Mouse (Mus musculus) myocyte (in vitro differentiated cells): ENCODE measurements around the gene Shroom3. TPM values are rescaled to one million over a fixed set of nuclear protein-coding genes. Genes with fewer than 3 reads are reported as not detected.

Experiments
- H3K27me3 ChIP-seq: one replicate; pipeline ENCODE4 v1.6.1; 2011; ENCODE audit not compliant: control insufficient read depth, insufficient read depth, insufficient read length
- H3K36me3 ChIP-seq: one replicate; pipeline ENCODE4 v1.6.1; 2011; ENCODE audit not compliant: control insufficient read depth, insufficient read depth
- H3K4me2 ChIP-seq: one replicate; pipeline ENCODE4 v1.6.1; 2011; ENCODE audit warnings: low read depth, control low read depth
- H3K4me3 ChIP-seq: one replicate; pipeline ENCODE4 v1.5.1; 2011; ENCODE audit warnings: mild to moderate bottlenecking, control low read depth, moderate library complexity
- H3K79me2 ChIP-seq: one replicate; pipeline ENCODE4 v1.6.1; 2011; ENCODE audit not compliant: control insufficient read depth, insufficient read depth
- H3ac ChIP-seq: one replicate; pipeline ENCODE4 v1.6.1; 2011; ENCODE audit not compliant: control insufficient read depth, insufficient read length
- CEBPB ChIP-seq: IDR thresholded peaks from 2 replicates; pipeline ENCODE4 v1.6.1; 2011; ENCODE audit warnings: mild to moderate bottlenecking, moderate library complexity; ENCODE audit not compliant: poor library complexity, insufficient read depth, severe bottlenecking
- E2F4 ChIP-seq: IDR thresholded peaks from one replicate; pipeline ENCODE4 v1.6.1; 2011; ENCODE audit warnings: mild to moderate bottlenecking, control low read depth, moderate library complexity; ENCODE audit not compliant: insufficient read depth
- MAX ChIP-seq: IDR thresholded peaks from one replicate; pipeline ENCODE4 v1.6.1; 2011; ENCODE audit warnings: low read depth, mild to moderate bottlenecking, control low read depth
- MYOD1 ChIP-seq, 3 experiments: IDR thresholded peaks; one replicate each; pipeline ENCODE4 v1.6.1; 2011; ENCODE audit warnings: control low read depth in 2 of 3, low read depth in 2 of 3, mild to moderate bottlenecking in 2 of 3, moderate library complexity in 1 of 3; ENCODE audit not compliant: insufficient read length in 2 of 3, control insufficient read depth in 1 of 3
- MYOG ChIP-seq, 3 experiments: IDR thresholded peaks; one replicate each; pipeline ENCODE4 v1.6.1; 2011; ENCODE audit warnings: control low read depth in 2 of 3, low read depth in 2 of 3, mild to moderate bottlenecking in 2 of 3; ENCODE audit not compliant: insufficient read length in 2 of 3, control insufficient read depth in 1 of 3, insufficient read depth in 1 of 3
- POLR2A ChIP-seq: IDR thresholded peaks from one replicate; pipeline ENCODE4 v1.6.1; 2011; ENCODE audit warnings: low read depth, mild to moderate bottlenecking, control low read depth, moderate library complexity; ENCODE audit not compliant: insufficient read length
- POLR2AphosphoS2 ChIP-seq: IDR thresholded peaks from one replicate; pipeline ENCODE4 v1.6.1; 2011; ENCODE audit warnings: low read depth, control low read depth; ENCODE audit not compliant: insufficient read length
- REST ChIP-seq: IDR thresholded peaks from one replicate; pipeline ENCODE4 v1.6.1; 2011; ENCODE audit warnings: mild to moderate bottlenecking, control low read depth, moderate library complexity; ENCODE audit not compliant: insufficient read depth, insufficient read length
- SRF ChIP-seq: IDR thresholded peaks from one replicate; pipeline ENCODE4 v1.6.1; 2011; ENCODE audit warnings: low read depth; ENCODE audit not compliant: control insufficient read depth, insufficient read length
- TCF12 ChIP-seq: IDR thresholded peaks from one replicate; pipeline ENCODE4 v1.6.1; 2011; ENCODE audit warnings: mild to moderate bottlenecking, control low read depth; ENCODE audit not compliant: poor library complexity, insufficient read depth, severe bottlenecking
- TCF3 ChIP-seq: IDR thresholded peaks from one replicate; pipeline ENCODE4 v1.6.1; 2011; ENCODE audit warnings: low read depth, control low read depth; ENCODE audit not compliant: insufficient read length
- USF1 ChIP-seq: IDR thresholded peaks from one replicate; pipeline ENCODE4 v1.6.1; 2011; ENCODE audit warnings: low read depth, mild to moderate bottlenecking, control low read depth, moderate library complexity
- polyA plus RNA-seq: library from polyadenylated mRNA; unstranded; fragments of >200 nt; fragmentation: generic; extraction: Trizol; gene quantifications from one replicate; pipeline ENCODE4 v1.2.1, GENCODE M21; 2012; ENCODE audit warnings: missing spikeins

Shroom3 gene
- polyA plus RNA-seq, 1 experiment = 7.1 TPM

DNA sequence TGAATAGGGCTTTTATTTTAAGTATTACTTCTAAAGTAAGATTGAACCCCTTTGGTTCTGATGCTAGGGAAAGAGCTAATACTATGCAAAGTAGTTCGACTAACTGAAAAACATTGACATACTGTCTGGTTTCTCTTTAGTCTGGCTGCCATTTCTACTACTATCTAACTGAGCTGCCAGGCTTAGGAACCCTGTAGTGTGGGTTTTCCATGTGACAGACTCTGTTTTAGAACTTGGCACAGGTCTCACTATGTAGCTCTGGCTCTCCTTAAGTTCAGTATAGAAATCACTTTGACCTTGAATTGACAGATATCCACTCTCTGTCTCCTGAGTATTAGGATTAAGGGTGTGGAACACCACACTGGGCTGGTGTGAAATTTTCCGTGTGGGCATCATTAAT is 185.0 kb downstream of the Shroom3 start:
- no peak overlapping the region for H3ac ChIP-seq
- H3K79me2 ChIP-seq = no peaks in the 10 kb centered on the region
- TF ChIP-seq MAX (no peak), TCF3 (no peak), POLR2A (no peak), REST (no peak), CEBPB (no peak), TCF12 (no peak), USF1 (no peak), E2F4 (no peak), MYOG (IDR thresholded peaks at IDR 0.05; ENCODE audit: control insufficient read depth in 1 of 3, insufficient read depth in 1 of 3, insufficient read length in 2 of 3, low read depth in 2 of 3) (no peak), SRF (no peak), POLR2AphosphoS2 (no peak), MYOD1 (IDR thresholded peaks at IDR 0.05; ENCODE audit: control insufficient read depth in 1 of 3, insufficient read length in 2 of 3, low read depth in 2 of 3) (no peak)
- no peak overlapping the region for H3K4me2 ChIP-seq
- H3K36me3 ChIP-seq = no peaks in the 10 kb centered on the region
- H3K4me3 ChIP-seq = no peak overlapping the region
- H3K27me3 ChIP-seq = no peaks in the 10 kb centered on the region

DNA sequence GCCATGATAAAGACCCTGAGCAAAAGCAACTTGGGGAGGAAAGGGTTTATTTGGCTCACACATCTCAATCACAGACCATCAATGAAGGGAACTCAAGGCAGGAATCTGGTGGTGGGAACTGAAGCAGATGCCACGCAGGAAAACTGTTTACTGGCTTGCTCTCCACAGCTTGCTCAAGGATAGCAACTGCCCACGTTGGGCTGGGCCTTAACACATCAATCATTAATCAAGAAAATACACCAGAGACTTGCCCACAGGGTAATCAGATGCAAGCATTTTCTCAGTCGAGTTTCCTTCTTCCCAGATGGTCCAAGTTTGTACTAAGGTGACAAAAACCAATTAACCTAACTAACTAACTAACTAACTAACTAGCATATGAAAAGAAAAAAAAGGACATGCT is 187.8 kb downstream of the Shroom3 start:
- TF ChIP-seq CEBPB (no peak), TCF3 (no peak), MYOG (IDR thresholded peaks at IDR 0.05; ENCODE audit: control insufficient read depth in 1 of 3, insufficient read depth in 1 of 3, insufficient read length in 2 of 3, low read depth in 2 of 3) (no peak), POLR2AphosphoS2 (no peak), E2F4 (no peak), MAX (no peak), USF1 (no peak), SRF (no peak), MYOD1 (IDR thresholded peaks at IDR 0.05; ENCODE audit: control insufficient read depth in 1 of 3, insufficient read length in 2 of 3, low read depth in 2 of 3) (no peak), POLR2A (no peak), TCF12 (no peak), REST (no peak)
- Histone ChIP-seq H3K4me3 (no peak overlapping the region), H3K27me3 (no peaks in the 10 kb centered on the region), H3ac (no peak overlapping the region), H3K4me2 (no peak overlapping the region), H3K36me3 (no peaks in the 10 kb centered on the region), H3K79me2 (no peaks in the 10 kb centered on the region)

DNA sequence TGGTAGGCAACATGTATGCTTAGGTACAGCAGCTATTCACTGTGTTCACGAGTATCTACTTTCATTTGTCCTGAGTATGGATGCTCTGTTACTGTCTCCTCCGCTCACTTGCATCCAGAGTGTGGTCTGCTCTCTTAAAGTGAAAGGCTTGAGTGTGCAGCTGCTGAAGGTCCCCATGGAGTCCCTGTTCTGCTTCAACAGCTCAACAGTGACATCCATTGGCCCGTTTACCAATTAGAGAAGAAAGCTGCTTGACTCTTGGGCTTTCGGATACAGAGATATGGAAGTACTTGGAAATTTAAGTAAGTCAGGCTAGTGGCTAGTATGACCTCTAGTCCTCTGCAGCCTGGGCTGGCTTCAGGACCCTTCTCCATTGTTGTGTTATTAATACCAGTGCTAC is 188.9 kb downstream of the Shroom3 start:
- H3ac ChIP-seq = no peak overlapping the region
- no peaks in the 10 kb centered on the region for H3K27me3 ChIP-seq
- H3K4me3 ChIP-seq = no peak overlapping the region
- H3K79me2 ChIP-seq = no peaks in the 10 kb centered on the region
- H3K36me3 ChIP-seq = no peaks in the 10 kb centered on the region
- no peak overlapping the region for H3K4me2 ChIP-seq
- TF ChIP-seq MYOG (IDR thresholded peaks at IDR 0.05; ENCODE audit: control insufficient read depth in 1 of 3, insufficient read depth in 1 of 3, insufficient read length in 2 of 3, low read depth in 2 of 3) = no peak

DNA sequence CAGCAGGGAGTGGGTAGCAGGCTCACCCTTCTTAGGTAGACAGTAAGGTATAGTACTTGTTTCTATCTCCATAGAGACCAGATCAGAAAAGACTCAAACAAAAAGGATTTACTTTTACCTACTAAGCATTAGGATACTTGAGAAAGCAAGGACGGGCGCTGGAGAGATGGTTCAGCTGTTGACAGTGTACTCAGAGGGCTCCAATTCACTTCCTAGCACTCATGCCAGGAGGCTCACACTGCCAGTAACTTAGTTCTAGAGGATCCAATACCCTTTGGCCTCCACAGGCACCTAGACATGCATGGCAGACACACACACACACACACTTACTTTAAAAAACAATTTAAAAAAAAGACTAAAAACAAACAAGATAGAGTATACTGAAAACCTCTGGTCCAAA is 189.8 kb downstream of the Shroom3 start:
- no peak overlapping the region for H3ac ChIP-seq

DNA sequence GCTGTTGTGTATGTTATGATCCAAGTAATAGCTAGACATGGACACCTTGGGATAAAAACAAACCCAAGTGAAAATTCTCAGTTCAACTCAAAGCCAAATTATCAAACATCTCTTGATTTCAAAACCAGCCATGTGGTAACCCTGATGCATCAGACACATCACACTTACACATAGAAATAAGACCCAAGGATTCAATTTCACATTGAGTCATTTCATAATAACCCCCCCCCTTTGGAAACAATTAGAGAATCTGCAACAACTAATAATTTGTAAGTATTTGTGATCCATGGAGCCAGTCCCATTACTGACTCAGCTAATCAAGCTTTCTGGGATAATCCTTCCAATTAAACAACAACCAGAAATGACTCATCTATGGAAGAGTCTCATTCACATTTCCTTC is 190.3 kb downstream of the Shroom3 start:
- Histone ChIP-seq H3K4me3 (no peak overlapping the region), H3K4me2 (no peak overlapping the region), H3K36me3 (no peaks in the 10 kb centered on the region), H3K79me2 (no peaks in the 10 kb centered on the region), H3K27me3 (no peaks in the 10 kb centered on the region), H3ac (no peak overlapping the region)
- no peak for TF ChIP-seq REST
- TF ChIP-seq MYOG (IDR thresholded peaks at IDR 0.05; ENCODE audit: control insufficient read depth in 1 of 3, insufficient read depth in 1 of 3, insufficient read length in 2 of 3, low read depth in 2 of 3) = no peak
- no peak for TF ChIP-seq USF1
- no peak for TF ChIP-seq SRF
- no peak for TF ChIP-seq MAX
- TF ChIP-seq POLR2A = no peak
- no peak for TF ChIP-seq TCF3
- TF ChIP-seq TCF12 = no peak
- no peak for TF ChIP-seq E2F4
- TF ChIP-seq MYOD1 (IDR thresholded peaks at IDR 0.05; ENCODE audit: control insufficient read depth in 1 of 3, insufficient read length in 2 of 3, low read depth in 2 of 3) = no peak
- TF ChIP-seq POLR2AphosphoS2 = no peak
- no peak for TF ChIP-seq CEBPB

More for the DNA sequence above, 189.8 kb downstream of the Shroom3 start:
- no peak for TF ChIP-seq TCF12
- TF ChIP-seq USF1 = no peak
- no peak for TF ChIP-seq POLR2A
- no peak for TF ChIP-seq CEBPB
- TF ChIP-seq REST = no peak
- no peak for TF ChIP-seq SRF
- Histone ChIP-seq H3K4me2 (no peak overlapping the region), H3K4me3 (no peak overlapping the region), H3K36me3 (no peaks in the 10 kb centered on the region), H3K79me2 (no peaks in the 10 kb centered on the region), H3K27me3 (no peaks in the 10 kb centered on the region)
